Mouse (Mus musculus): ENCODE measurements around the gene Wnk4.

Gene Wnk4

DNA sequence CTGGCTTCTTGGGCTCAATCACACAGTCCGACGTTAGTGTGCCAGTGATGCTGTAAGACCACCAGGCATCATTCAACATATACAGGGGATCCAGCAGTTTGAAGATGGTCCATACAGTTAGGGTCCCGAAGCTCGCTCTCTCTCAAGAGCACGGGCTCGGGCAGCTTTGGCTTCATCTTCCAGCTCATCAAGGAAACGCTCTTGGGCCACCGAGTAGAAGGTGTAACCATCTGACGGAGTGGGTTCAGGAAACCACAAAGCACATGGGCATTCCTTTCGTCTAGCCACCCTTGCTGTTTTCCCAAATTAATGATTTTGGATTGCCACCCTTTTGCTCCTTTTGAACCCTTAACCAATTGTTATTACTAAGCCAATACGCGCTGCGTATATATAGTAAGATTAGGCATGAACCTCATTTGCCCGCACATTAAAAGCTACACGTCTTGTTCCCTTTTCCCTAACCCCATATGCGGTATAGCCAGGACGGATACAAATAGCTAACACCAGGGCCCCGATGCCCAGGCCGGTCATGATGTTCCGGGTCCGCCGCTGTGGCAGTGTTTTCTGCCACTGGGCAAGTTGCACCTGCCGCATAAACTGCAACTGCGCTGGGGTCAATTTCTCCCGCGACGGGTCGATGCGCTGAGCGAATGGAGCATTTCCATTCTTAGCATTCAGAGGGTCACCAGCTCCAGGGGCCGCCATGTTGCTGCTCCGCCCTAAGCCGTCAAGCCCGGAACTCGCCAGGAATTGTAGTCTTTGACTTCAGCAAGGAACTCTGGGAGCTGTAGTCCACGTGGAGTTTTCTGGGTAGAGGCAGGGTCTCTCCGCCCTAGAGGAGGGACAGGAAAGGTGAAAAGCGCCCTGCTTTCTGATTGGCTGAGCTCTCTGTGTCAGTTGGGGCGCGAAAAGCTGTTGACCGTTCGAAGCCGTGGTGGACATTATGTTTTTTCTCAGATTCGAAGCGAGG, 18.1 kb downstream of the Wnk4 start, which contains the start of the genes Cntd1 and Coa3:
Gene Cntd1, plus strand, starts transcription at position 790 of the 970 bp plus-strand sequence.
Gene Coa3, minus strand, starts transcription at position 892 of the 970 bp plus-strand sequence.
- ChIA-PET POLR2A (interaction anchor here (0.5 to 4.1 kb wide), 79 partner anchors 7 to 959 kb away, joined by 3 to 45 read pairs (median 4); partner anchors contain the start of genes Becn1 (in 3 of the 4), Psme3 (in 3 of the 4), Rpl27 (in 3 of the 4) and Wnk4 (in 3 of the 4)), CTCF (interaction anchor here (0.5 to 2.2 kb wide), 25 partner anchors 16 to 591 kb away, joined by 3 to 21 read pairs (median 4); partner anchors contain the start of genes Becn1 (in 4 of the 4), Rpl27 (in 2 of the 4), Psmc3ip (in 1 of the 4) and Retreg3 (in 1 of the 4))

DNA sequence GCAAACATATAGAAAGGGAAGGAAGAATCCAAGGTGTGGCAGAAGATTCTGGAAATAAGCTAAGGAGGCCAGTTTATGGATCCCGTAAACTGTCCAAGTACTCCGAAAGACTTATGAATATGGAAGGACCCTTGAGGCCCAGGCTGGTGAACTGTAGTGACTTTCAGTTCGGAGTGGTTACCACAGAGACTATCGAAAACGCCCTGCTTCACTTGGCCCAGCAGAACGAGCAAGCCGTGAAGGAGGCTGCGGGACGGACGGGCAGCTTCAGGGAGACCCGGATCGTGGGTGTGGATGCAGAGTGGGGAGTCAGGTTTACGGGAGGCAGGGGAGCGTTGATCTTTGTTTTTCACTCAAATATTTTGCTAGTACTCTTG, 18.8 kb downstream of the Wnk4 start:
- CTCF ChIA-PET, result interaction anchor here (0.6 to 2.2 kb wide), 23 partner anchors 16 to 590 kb away, joined by 3 to 21 read pairs (median 4); partner anchors contain the start of genes Becn1 (in 4 of the 4), Psmc3ip (in 1 of the 4), Retreg3 (in 1 of the 4) and Rpl27 (in 1 of the 4)
- POLR2A ChIA-PET, result interaction anchor here (0.5 to 4.1 kb wide), 73 partner anchors 8 to 959 kb away, joined by 3 to 45 read pairs (median 4); partner anchors contain the start of genes Becn1 (in 3 of the 4), Psme3 (in 3 of the 4), Rpl27 (in 3 of the 4) and Wnk4 (in 3 of the 4)

- ChIA-PET POLR2A (interaction anchor here in 3 of 4 experiments (0.6 to 2.9 kb wide), 7 partner anchors 10 to 816 kb away, joined by 3 to 10 read pairs (median 4); partner anchors contain the start of genes Becn1 (in 1 of the 3), Rpl27 (in 1 of the 3) and Wnk4 (in 1 of the 3)), CTCF (no interaction called here)
Measured at GRCm38 (mm10) chr11:101280837-101281236, 20.5 kb downstream of the Wnk4 start.

DNA sequence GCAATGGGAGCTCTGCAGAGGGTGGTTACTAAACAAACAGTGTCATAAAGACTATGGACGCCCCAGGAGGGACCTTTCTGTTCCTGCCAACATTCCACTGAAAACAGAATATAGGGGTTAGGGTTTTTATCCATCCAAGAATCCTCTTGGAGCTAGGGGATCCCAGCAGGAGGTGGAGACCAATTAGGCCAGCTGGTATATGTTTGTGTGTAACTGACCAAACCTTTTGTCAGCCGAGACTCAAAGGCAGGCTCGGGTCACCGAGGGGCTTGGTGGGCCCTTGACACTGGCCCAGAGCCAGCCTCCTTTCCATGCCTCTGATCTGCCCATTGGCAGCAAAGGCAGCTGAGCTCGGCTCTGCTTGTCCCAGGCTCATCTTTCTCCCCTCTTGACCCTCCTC, 22.5 kb downstream of the Wnk4 start:
- POLR2A ChIA-PET, result interaction anchor here in 2 of 4 experiments (0.7 to 2.9 kb wide), 8 partner anchors 8 to 29 kb away, joined by 3 to 10 read pairs (median 3); partner anchors contain the start of genes Becn1 (in 2 of the 2), Vps25 (in 1 of the 2) and Wnk4 (in 1 of the 2)
- CTCF ChIA-PET, result interaction anchor here in 2 of 4 experiments (0.5 to 1.4 kb wide), 4 partner anchors 19 to 112 kb away, joined by 3 to 6 read pairs (median 3); partner anchors contain the start of gene Becn1 (in 2 of the 2)

DNA sequence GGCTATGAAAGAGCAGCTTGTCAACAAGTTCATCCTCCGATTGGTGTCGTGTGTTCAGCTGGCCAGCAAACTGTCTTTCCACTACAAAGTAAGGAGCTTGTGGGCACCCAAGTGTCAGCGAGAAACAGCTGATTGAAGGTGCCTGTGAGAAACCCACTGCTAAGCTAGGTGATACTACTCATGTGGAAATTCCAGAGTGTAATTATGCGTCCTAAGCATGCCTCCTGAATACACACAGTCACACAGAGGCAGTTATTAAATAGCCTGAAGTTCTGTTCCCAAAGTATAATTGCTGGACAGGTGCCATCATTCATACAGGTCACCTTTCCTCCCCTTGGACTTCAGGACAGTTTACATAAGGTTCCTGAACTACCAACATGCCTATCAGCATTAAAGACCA, 23.4 kb downstream of the Wnk4 start:
- ChIA-PET CTCF (interaction anchor here in 1 of 4 experiments (1.4 kb wide), 1 partner anchor 18 kb away, joined by 6 read pairs; the partner anchor contains the start of gene Becn1), POLR2A (interaction anchor here in 2 of 4 experiments (0.6 to 2.9 kb wide), 5 partner anchors 11 to 106 kb away, joined by 3 to 10 read pairs (median 3); partner anchors contain the start of genes Becn1 (in 2 of the 2) and Vps25 (in 1 of the 2))

- ChIA-PET POLR2A (interaction anchor here in 2 of 4 experiments (0.6 to 1.5 kb wide), 6 partner anchors 9 to 199 kb away, joined by 3 to 6 read pairs (median 3); partner anchors contain the start of genes Becn1 (in 2 of the 2), Cntd1 (in 1 of the 2), Coa3 (in 1 of the 2) and Rpl27 (in 1 of the 2)), CTCF (interaction anchor here in 2 of 4 experiments (0.5 to 0.9 kb wide), 3 partner anchors 15 to 342 kb away, joined by 3 to 4 read pairs (median 3); partner anchors contain the start of gene Becn1 (in 1 of the 2))
Measured at GRCm38 (mm10) chr11:101287306-101287705, 26.9 kb downstream of the Wnk4 start.

DNA sequence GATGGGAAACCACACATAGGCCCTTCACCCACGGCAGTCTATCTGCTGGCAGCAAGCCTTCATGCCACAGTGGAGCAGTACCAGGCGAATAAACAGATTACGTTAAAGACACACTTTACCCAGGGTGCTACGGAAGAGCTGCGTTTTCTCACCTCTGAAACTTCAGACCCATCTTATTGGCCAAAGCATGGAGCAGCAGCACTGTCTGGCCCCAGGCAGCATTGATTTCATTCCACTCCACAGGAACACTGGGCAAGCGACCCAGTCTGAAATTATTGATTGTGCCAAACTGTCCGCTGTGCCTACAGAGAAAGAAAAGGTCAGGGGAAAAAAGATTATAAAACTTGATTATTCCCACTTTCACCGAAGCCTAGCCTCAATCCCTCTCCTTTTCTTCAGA, 30.9 kb downstream of the Wnk4 start:
- ChIA-PET POLR2A (interaction anchor here in 2 of 4 experiments (0.9 to 2.2 kb wide), 6 partner anchors 8 to 151 kb away, joined by 3 to 6 read pairs (median 4); partner anchors contain the start of genes Cntd1 (in 1 of the 2), Coa3 (in 1 of the 2), Psme3 (in 1 of the 2) and Rpl27 (in 1 of the 2)), CTCF (interaction anchor here in 2 of 4 experiments (0.5 to 0.9 kb wide), 2 partner anchors 11 to 151 kb away, joined by 6 to 11 read pairs; partner anchors contain the start of genes Becn1 (in 1 of the 2) and Rpl27 (in 1 of the 2))

GRCm38 (mm10) chr11:101295191-101295590, 34.8 kb downstream of the Wnk4 start:
- ChIA-PET POLR2A (interaction anchor here (0.6 to 1.9 kb wide), 15 partner anchors 12 to 1233 kb away, joined by 3 to 10 read pairs (median 4); partner anchors contain the start of genes Rpl27 (in 2 of the 4), Wnk4 (in 2 of the 4), Cntd1 (in 1 of the 4) and Coa3 (in 1 of the 4)), CTCF (interaction anchor here in 2 of 4 experiments (0.6 to 1.5 kb wide), 6 partner anchors 13 to 144 kb away, joined by 3 to 7 read pairs (median 5); partner anchors contain the start of genes Cntd1 (in 1 of the 2) and Coa3 (in 1 of the 2))

DNA sequence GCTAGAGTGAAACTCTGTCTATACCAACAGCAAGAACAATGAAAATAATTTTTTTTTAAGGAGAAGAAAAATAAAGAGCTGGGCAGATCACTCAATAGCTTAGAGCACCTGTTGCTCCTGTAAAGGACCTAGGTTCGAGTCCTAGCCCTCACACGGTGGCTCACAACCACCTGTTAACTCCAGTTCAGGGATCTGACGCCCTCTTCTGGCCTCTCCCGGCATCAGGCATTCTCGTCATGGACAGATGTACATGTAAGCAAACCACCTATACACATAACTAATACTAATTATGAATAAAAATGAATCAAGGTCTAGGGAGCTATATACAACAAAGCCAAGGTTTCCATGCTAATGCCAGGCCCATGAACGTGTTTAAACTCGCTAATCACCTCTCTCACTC, 40.5 kb downstream of the Wnk4 start:
- CTCF ChIA-PET, result interaction anchor here in 2 of 4 experiments (0.6 to 2.4 kb wide), 8 partner anchors 22 to 183 kb away, joined by 3 to 15 read pairs (median 6); partner anchors contain the start of genes Aarsd1 (in 1 of the 2), Cntd1 (in 1 of the 2), Coa3 (in 1 of the 2) and Wnk4 (in 1 of the 2)
- POLR2A ChIA-PET, result interaction anchor here in 3 of 4 experiments (0.6 to 2.8 kb wide), 16 partner anchors 12 to 141 kb away, joined by 3 to 29 read pairs (median 4); partner anchors contain the start of genes Cntd1 (in 2 of the 3), Coa3 (in 2 of the 3), Rpl27 (in 2 of the 3) and Psme3 (in 1 of the 3)

DNA sequence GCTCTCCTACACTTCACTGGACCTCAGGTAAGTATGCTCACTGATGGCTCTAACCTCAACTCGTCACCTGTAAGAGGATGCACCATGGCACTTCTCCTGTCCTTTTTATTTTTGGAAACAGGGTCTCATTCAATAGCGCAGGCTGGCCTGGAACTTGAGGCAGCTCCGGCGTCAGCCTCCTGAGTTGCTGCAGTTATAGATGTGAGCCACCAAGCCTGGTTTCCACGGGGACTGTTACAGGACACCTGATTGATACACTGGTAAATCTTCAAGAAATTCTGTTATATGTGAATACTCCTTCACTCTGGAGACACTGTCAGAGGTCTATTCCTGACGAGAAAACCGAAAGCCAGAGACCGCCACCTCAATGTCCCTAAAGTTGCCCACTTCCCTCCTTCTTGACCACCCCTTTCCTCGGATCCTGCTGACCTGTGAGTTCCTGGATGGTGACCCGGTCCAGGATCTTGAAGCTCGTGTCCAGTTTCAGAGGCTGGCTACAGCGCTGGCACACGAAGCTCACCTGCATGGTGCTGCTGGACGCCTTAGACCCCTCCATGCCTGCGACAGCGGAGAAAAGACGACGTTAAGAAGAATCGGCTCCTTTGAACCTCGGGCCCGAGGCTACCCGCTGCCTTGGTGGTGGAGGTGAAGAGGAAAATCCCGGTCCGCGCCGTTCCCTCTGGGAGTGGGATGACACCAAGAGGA, 41.1 kb downstream of the Wnk4 start:
- ChIA-PET CTCF (interaction anchor here (0.5 to 2.4 kb wide), 81 partner anchors 8 to 946 kb away, joined by 3 to 26 read pairs (median 4); partner anchors contain the start of genes Cntd1 (in 4 of the 4), Coa3 (in 4 of the 4), Vps25 (in 2 of the 4) and Wnk4 (in 2 of the 4)), POLR2A (interaction anchor here (0.6 to 2.8 kb wide), 69 partner anchors 9 to 981 kb away, joined by 3 to 29 read pairs (median 4); partner anchors contain the start of genes Psme3 (in 4 of the 4), Rpl27 (in 3 of the 4), Cntd1 (in 2 of the 4) and Coa3 (in 2 of the 4))

- CTCF ChIA-PET, result interaction anchor here (0.5 to 2.4 kb wide), 95 partner anchors 9 to 947 kb away, joined by 3 to 26 read pairs (median 4); partner anchors contain the start of genes Cntd1 (in 4 of the 4), Coa3 (in 4 of the 4), Wnk4 (in 3 of the 4) and Rpl27 (in 2 of the 4)
- POLR2A ChIA-PET, result interaction anchor here (0.6 to 2.8 kb wide), 74 partner anchors 8 to 1518 kb away, joined by 3 to 29 read pairs (median 4); partner anchors contain the start of genes Psme3 (in 4 of the 4), Cntd1 (in 3 of the 4), Coa3 (in 3 of the 4) and Rpl27 (in 3 of the 4)
Measured at GRCm38 (mm10) chr11:101302004-101302798, 41.8 kb downstream of the Wnk4 start, which contains the start of gene Becn1. Gene Becn1, minus strand, starts transcription at chr11:101302286.

DNA sequence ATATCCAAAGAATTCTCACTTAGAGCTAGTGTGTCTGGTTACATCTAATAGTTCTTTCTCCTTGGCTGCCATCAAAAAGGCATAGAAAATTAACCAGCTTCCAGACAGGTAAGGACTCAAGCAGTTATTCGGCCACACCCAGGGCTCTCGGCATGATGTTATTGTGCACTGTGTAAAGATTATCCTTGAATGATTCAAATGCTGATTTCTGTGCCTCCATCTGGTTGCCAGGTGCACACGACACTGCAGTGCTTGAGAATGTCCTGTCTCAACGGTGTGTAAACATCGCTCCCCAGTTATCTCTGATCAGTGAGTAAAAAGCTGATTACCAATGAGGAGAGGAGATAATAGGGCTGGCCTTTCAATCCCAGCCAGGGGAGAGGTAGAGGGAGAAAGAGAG, 47.4 kb downstream of the Wnk4 start:
- ChIA-PET CTCF (interaction anchor here in 3 of 4 experiments (0.5 to 1.2 kb wide), 6 partner anchors 16 to 233 kb away, joined by 3 to 4 read pairs (median 3); partner anchors contain the start of genes Cntd1 (in 1 of the 3), Coa3 (in 1 of the 3) and Rpl27 (in 1 of the 3)), POLR2A (interaction anchor here in 3 of 4 experiments (0.5 to 2.2 kb wide), 14 partner anchors 8 to 988 kb away, joined by 3 to 9 read pairs (median 4); partner anchors contain the start of genes Rpl27 (in 2 of the 3), Aoc2 (in 1 of the 3), Cntd1 (in 1 of the 3) and Coa3 (in 1 of the 3))

DNA sequence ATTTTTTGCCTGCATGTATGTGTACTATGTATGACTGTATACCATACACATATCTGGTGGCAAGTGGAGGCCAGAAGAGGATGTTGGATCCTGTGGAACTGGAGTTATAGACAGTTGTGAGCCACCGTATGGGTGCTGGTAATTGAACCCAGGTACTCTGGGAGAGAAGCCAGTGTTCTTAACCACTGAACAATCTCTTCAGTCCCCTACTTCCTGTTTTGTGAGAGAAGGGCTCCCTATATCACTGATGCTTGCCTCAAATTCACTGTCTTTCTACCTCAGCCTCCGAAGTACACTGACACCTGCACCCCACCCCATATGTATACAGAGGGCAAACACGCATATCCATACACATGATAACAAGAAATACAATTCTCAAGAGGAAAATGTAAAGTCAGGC, 50.7 kb downstream of the Wnk4 start:
- ChIA-PET POLR2A (interaction anchor here in 1 of 4 experiments (0.9 kb wide), 1 partner anchor 131 kb away, joined by 4 read pairs; the partner anchor contains the start of gene Rpl27), CTCF (interaction anchor here in 1 of 4 experiments (0.6 kb wide), 1 partner anchor 87 kb away, joined by 3 read pairs; no protein-coding TSS in a partner anchor)

GRCm38 (mm10) chr11:101312150-101312549, 51.8 kb downstream of the Wnk4 start:
- CTCF ChIA-PET, result interaction anchor here in 3 of 4 experiments (0.6 to 1.1 kb wide), 3 partner anchors 10 to 83 kb away, joined by 3 read pairs; partner anchors contain the start of genes Aoc2 (in 1 of the 3) and Becn1 (in 1 of the 3)

More at GRCm38 (mm10) chr11:101312150-101312549, 51.8 kb downstream of the Wnk4 start:
- POLR2A ChIA-PET, result interaction anchor here in 2 of 4 experiments (0.7 to 1.4 kb wide), 3 partner anchors 10 to 122 kb away, joined by 3 to 4 read pairs (median 4); partner anchors contain the start of gene Becn1 (in 2 of the 2)
